Mouse (Mus musculus): ENCODE data around the gene Ndufaf2.

Gene Ndufaf2

GRCm38 (mm10) chr13:107960549-107960948 is 197.9 kb downstream of the Ndufaf2 start:
- no peak for DNase-seq

GRCm38 (mm10) chr13:107959891-107960290 is 198.5 kb downstream of the Ndufaf2 start:
- no peak for DNase-seq

GRCm38 (mm10) chr13:107956246-107956645 is 202.2 kb downstream of the Ndufaf2 start:
- DNase-seq, result no peak

GRCm38 (mm10) chr13:107955327-107956110 is 202.9 kb downstream of the Ndufaf2 start:
- DNase-seq, result peak; percentile 13

GRCm38 (mm10) chr13:107954445-107955261 is 203.8 kb downstream of the Ndufaf2 start:
- DNase-seq, result no peak

DNA sequence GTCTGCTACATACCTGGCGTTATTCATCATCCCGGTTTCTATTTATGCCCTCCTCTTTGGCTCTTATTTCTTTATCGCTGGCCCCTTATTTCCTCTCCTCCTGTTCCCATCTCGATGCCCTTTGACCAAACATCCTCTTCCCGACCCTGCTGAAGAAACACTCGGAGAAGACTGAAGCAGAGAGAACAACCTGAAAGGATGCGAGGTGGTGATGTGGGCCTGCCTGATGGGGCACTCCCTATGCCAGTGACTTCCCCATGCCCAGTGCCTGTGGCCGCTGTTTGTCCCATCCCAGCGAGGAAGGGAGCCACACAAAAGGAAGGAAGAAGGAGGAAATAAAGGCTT is 204.4 kb downstream of the Ndufaf2 start:
- DNase-seq, result no peak
